Mouse (Mus musculus) MEL (cell line): Measurements from ENCODE around the gene Twnk. TPM values are rescaled to one million over a fixed set of nuclear protein-coding genes. Genes with fewer than 3 reads are reported as not detected.

Source experiments
- DNase-seq: peaks from one replicate; pipeline ENCODE4 v3.0.0; 2011; ENCODE audit warnings: low read depth, low spot score
- H3K27ac ChIP-seq: 2 replicates; pipeline ENCODE4 v1.5.1; 2012; ENCODE audit warnings: low read depth, mild to moderate bottlenecking, control low read depth, low read length, moderate library complexity; ENCODE audit not compliant: control insufficient read depth
- H3K27me3 ChIP-seq, 2 experiments: fragments of 150-350 bp in 1 of 2; sonication (generic) in 1 of 2; 2 replicates each; pipeline ENCODE4 v1.6.1; 2012; ENCODE audit warnings: low read length in 2 of 2, mild to moderate bottlenecking in 2 of 2, improper control_type of control experiment in 1 of 2, moderate library complexity in 1 of 2; ENCODE audit not compliant: insufficient read depth in 2 of 2, control insufficient read depth in 1 of 2
- H3K36me3 ChIP-seq, 2 experiments: 2 replicates each; pipeline ENCODE4 v1.6.1; 2012 to 2014; ENCODE audit warnings: low read length in 2 of 2, improper control_type of control experiment in 1 of 2, inconsistent platforms in 1 of 2, mild to moderate bottlenecking in 1 of 2; ENCODE audit not compliant: insufficient read depth in 2 of 2, control insufficient read depth in 1 of 2
- H3K4me1 ChIP-seq, 2 experiments: fragments of 150-350 bp in 1 of 2; sonication (generic) in 1 of 2; 2 replicates each; pipeline ENCODE4 v1.6.1; 2012; ENCODE audit warnings: low read length in 2 of 2, improper control_type of control experiment in 1 of 2, mild to moderate bottlenecking in 1 of 2; ENCODE audit not compliant: insufficient read depth in 2 of 2, control insufficient read depth in 1 of 2
- H3K4me3 ChIP-seq, 2 experiments: fragments of 150-350 bp in 1 of 2; sonication (generic) in 1 of 2; 2 replicates each; pipeline ENCODE4 v1.5.1; 2012; ENCODE audit warnings: low read depth in 2 of 2, low read length in 2 of 2, mild to moderate bottlenecking in 2 of 2, moderate library complexity in 2 of 2, control low read depth in 1 of 2, improper control_type of control experiment in 1 of 2; ENCODE audit not compliant: control insufficient read depth in 1 of 2, insufficient read depth in 1 of 2
- H3K79me2 ChIP-seq: 2 replicates; pipeline ENCODE4 v1.6.1; 2012; ENCODE audit warnings: mild to moderate bottlenecking, low read length, moderate library complexity; ENCODE audit not compliant: control insufficient read depth, poor library complexity, insufficient read depth
- H3K9ac ChIP-seq: 2 replicates; pipeline ENCODE4 v1.6.1; 2012; ENCODE audit warnings: low read depth, mild to moderate bottlenecking, control low read depth, low read length, moderate library complexity; ENCODE audit not compliant: control insufficient read depth, poor library complexity, severe bottlenecking
- H3K9me3 ChIP-seq: fragments of 150-350 bp; sonication (generic); replicated peaks from 2 replicates; pipeline ENCODE4 v1.6.1; 2012; ENCODE audit warnings: mild to moderate bottlenecking, low read length, improper control_type of control experiment, moderate library complexity; ENCODE audit not compliant: insufficient read depth
- CHD1 ChIP-seq: IDR thresholded peaks from 2 replicates; pipeline ENCODE4 v1.6.1; 2012; ENCODE audit warnings: low read depth, mild to moderate bottlenecking, inconsistent platforms, low read length, improper control_type of control experiment
- EP300 ChIP-seq, 2 experiments: IDR thresholded peaks; 2 replicates each; pipeline ENCODE4 v1.6.1; 2011; ENCODE audit warnings: improper control_type of control experiment in 2 of 2, low read length in 2 of 2, low read depth in 1 of 2, mild to moderate bottlenecking in 1 of 2
- GABPA ChIP-seq: IDR thresholded peaks from 2 replicates; pipeline ENCODE4 v1.6.1; 2012; ENCODE audit warnings: low read depth, mild to moderate bottlenecking, inconsistent platforms, low read length, improper control_type of control experiment, moderate library complexity
- GATA1 ChIP-seq: IDR thresholded peaks from 2 replicates; pipeline ENCODE4 v1.6.1; 2011; ENCODE audit warnings: low read depth, low read length, improper control_type of control experiment
- HCFC1 ChIP-seq: IDR thresholded peaks from 2 replicates; pipeline ENCODE4 v1.6.1; 2012; ENCODE audit warnings: low read depth, mild to moderate bottlenecking, inconsistent platforms, low read length, improper control_type of control experiment, moderate library complexity
- MAFK ChIP-seq: IDR thresholded peaks from 2 replicates; pipeline ENCODE4 v1.6.1; 2011; ENCODE audit warnings: low read depth, mild to moderate bottlenecking, low read length, improper control_type of control experiment, borderline replicate concordance
- MAX ChIP-seq: IDR thresholded peaks from 2 replicates; pipeline ENCODE4 v1.6.1; 2011; ENCODE audit warnings: low read length, improper control_type of control experiment
- MAZ ChIP-seq: IDR thresholded peaks from 2 replicates; pipeline ENCODE4 v1.6.1; 2012; ENCODE audit warnings: low read depth, mild to moderate bottlenecking, inconsistent platforms, low read length, improper control_type of control experiment
- MXI1 ChIP-seq: IDR thresholded peaks from 2 replicates; pipeline ENCODE4 v1.6.1; 2011; ENCODE audit warnings: mild to moderate bottlenecking, low read depth, low read length, improper control_type of control experiment
- MYC ChIP-seq: IDR thresholded peaks from 2 replicates; pipeline ENCODE4 v1.6.1; 2011; ENCODE audit warnings: low read depth, mild to moderate bottlenecking, low read length, improper control_type of control experiment, moderate library complexity
- NRF1 ChIP-seq: IDR thresholded peaks from 2 replicates; pipeline ENCODE4 v1.6.1; 2014; ENCODE audit warnings: low read depth, mild to moderate bottlenecking, inconsistent platforms, low read length, improper control_type of control experiment, moderate library complexity; ENCODE audit not compliant: poor library complexity, insufficient read depth, severe bottlenecking
- RAD21 ChIP-seq: IDR thresholded peaks from 2 replicates; pipeline ENCODE4 v1.6.1; 2011; ENCODE audit warnings: mild to moderate bottlenecking, low read depth, low read length, improper control_type of control experiment
- SIN3A ChIP-seq: IDR thresholded peaks from 2 replicates; pipeline ENCODE4 v1.6.1; 2012; ENCODE audit warnings: low read length, improper control_type of control experiment, inconsistent platforms
- SMC3 ChIP-seq: IDR thresholded peaks from 2 replicates; pipeline ENCODE4 v1.6.1; 2011; ENCODE audit warnings: low read depth, low read length, improper control_type of control experiment
- TBP ChIP-seq: IDR thresholded peaks from 2 replicates; pipeline ENCODE4 v1.8.0; 2011; ENCODE audit warnings: low read depth, low read length, improper control_type of control experiment
- TCF12 ChIP-seq: IDR thresholded peaks from 2 replicates; pipeline ENCODE4 v1.6.1; 2014; ENCODE audit warnings: low read depth, mild to moderate bottlenecking, inconsistent platforms, low read length, improper control_type of control experiment, moderate library complexity
- USF1 ChIP-seq: IDR thresholded peaks from 2 replicates; pipeline ENCODE4 v1.6.1; 2014; ENCODE audit warnings: low read depth, mild to moderate bottlenecking, inconsistent platforms, low read length, improper control_type of control experiment, moderate library complexity
- ZMIZ1 ChIP-seq: IDR thresholded peaks from 2 replicates; pipeline ENCODE4 v1.6.1; 2012; ENCODE audit warnings: low read depth, mild to moderate bottlenecking, inconsistent platforms, low read length, improper control_type of control experiment, moderate library complexity
- ZNF384 ChIP-seq: IDR thresholded peaks from 2 replicates; pipeline ENCODE4 v1.6.1; 2012; ENCODE audit warnings: low read depth, mild to moderate bottlenecking, inconsistent platforms, low read length, improper control_type of control experiment
- polyA plus RNA-seq, 2 experiments: library from polyadenylated mRNA; stranded (reverse) in 1 of 2; unstranded in 1 of 2; fragments of >175 nt in 1 of 2; fragments of >200 nt in 1 of 2; gene quantifications; 2 replicates each; pipeline versions ENCODE4 v1.2.1 to v1.2.4; 2012; ENCODE audit warnings: low replicate concordance in 2 of 2, low read depth in 1 of 2; ENCODE audit not compliant: insufficient read length in 2 of 2, insufficient read depth in 1 of 2, missing spikeins in 1 of 2
- total RNA-seq: library from RNA; depleted of rRNA; stranded (reverse); fragments of 300-350 nt; gene quantifications from 2 replicates; pipeline ENCODE4 v1.2.3, GENCODE M21; 2012

Twnk gene
- total and polyA plus RNA-seq, 3 experiments: 37.5 to 55.6 TPM; not detected in 1

DNA sequence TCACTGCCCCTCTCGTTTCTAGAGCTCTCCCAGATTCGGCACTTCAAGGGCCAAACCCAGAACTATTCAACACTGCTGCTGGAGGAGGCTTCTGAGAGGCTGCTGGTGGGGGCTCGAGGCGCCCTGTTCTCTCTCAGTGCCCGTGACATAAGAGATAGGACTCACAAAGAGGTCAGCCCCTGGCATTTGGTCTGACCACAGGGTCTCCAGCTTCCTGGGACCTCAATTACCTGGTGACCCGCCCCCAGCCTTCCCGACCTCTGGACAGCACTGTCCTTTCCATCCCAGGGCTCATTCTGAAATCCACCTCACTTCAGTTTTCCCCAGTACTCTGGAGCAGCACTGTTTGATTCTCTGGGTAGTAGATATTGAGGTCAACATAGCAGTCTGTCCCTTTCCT is 12.8 kb upstream of the Twnk start:
- Histone ChIP-seq H3K4me3 (no peak overlapping the region), H3K36me3 (no peaks in the 10 kb centered on the region), H3K9ac (no peak overlapping the region), H3K9me3 (no peaks in the 10 kb centered on the region)
- no peak for DNase-seq
- TF ChIP-seq RAD21: no peak
- no peak for TF ChIP-seq ZNF384
- TF ChIP-seq MAX: no peak
- TF ChIP-seq, all 39 proteins: peak for 0
- no peak overlapping the region for H3K27ac ChIP-seq
- peaks cover 0 to 5% of the 10 kb centered on the region in 2 experiments; a peak in 3 of 4 replicates for H3K4me1 ChIP-seq
- H3K27me3 ChIP-seq: no peaks in the 10 kb centered on the region
- H3K79me2 ChIP-seq: no peaks in the 10 kb centered on the region

GRCm38 (mm10) chr19:44997786-44998185 is 7.7 kb upstream of the Twnk start:
- no peaks in the 10 kb centered on the region for H3K79me2 ChIP-seq
- peaks cover 0 to 9% of the 10 kb centered on the region in 2 experiments; a peak in 3 of 4 replicates for H3K4me1 ChIP-seq
- no peak for DNase-seq
- H3K27me3 ChIP-seq: no peaks in the 10 kb centered on the region
- no peak overlapping the region for H3K9ac ChIP-seq
- H3K9me3 ChIP-seq: no peaks in the 10 kb centered on the region
- H3K4me3 ChIP-seq: no peak overlapping the region
- TF ChIP-seq GABPA (no peak), TBP (no peak), MAX (no peak), HCFC1 (no peak), EP300 (IDR thresholded peaks at IDR 0.05; ENCODE audit: low read depth in 1 of 2, low read length in 2 of 2) (no peak), CHD1 (no peak), ZMIZ1 (no peak), MAZ (no peak), NRF1 (no peak), GATA1 (no peak), SMC3 (no peak), RAD21 (no peak), MYC (no peak), USF1 (no peak), MXI1 (no peak), TCF12 (no peak), MAFK (no peak), SIN3A (no peak)
- TF ChIP-seq, all 39 proteins: peak for 0
- Histone ChIP-seq H3K36me3 (no peaks in the 10 kb centered on the region), H3K27ac (no peak overlapping the region)
